Mouse (Mus musculus) stomach, embryonic 16.5 days (tissue): ENCODE measurements around the gene Gm48551. TPM values are rescaled to one million over a fixed set of nuclear protein-coding genes. Genes with fewer than 3 reads are reported as not detected.

Experiments used
- ATAC-seq: fragments of 200-750 bp; cut with Nextera tagmentation; 2 replicates; pipeline ENCODE4 v1.8.0; 2017; ENCODE audit warnings: moderate number of reproducible peaks, moderate TSS enrichment; ENCODE audit not compliant: insufficient read depth, low FRiP score
- H3K27ac ChIP-seq: fragments of 300-500 bp; sonication (generic); 2 replicates; pipeline ENCODE4 v1.5.1; 2014; ENCODE audit warnings: low read length
- H3K27me3 ChIP-seq: fragments of 300-500 bp; sonication (generic); 2 replicates; pipeline ENCODE4 v1.6.1; 2014; ENCODE audit warnings: low read length, control low read depth, mixed read lengths; ENCODE audit not compliant: control insufficient read depth, insufficient read depth
- H3K36me3 ChIP-seq: fragments of 300-500 bp; sonication (generic); 2 replicates; pipeline ENCODE4 v1.6.1; 2014; ENCODE audit warnings: low read length; ENCODE audit not compliant: control insufficient read depth, insufficient read depth
- H3K4me1 ChIP-seq: fragments of 300-500 bp; sonication (generic); 2 replicates; pipeline ENCODE4 v1.6.1; 2014; ENCODE audit warnings: low read length, control low read depth, mixed read lengths; ENCODE audit not compliant: control insufficient read depth, insufficient read depth
- H3K4me2 ChIP-seq: fragments of 300-500 bp; sonication (generic); 2 replicates; pipeline ENCODE4 v1.6.1; 2014; ENCODE audit warnings: low read depth, low read length, mixed read lengths
- H3K4me3 ChIP-seq: fragments of 300-500 bp; sonication (generic); replicated peaks from 2 replicates; pipeline ENCODE4 v1.5.1; 2014; ENCODE audit warnings: mild to moderate bottlenecking, low read length
- H3K9ac ChIP-seq: fragments of 300-500 bp; sonication (generic); 2 replicates; pipeline ENCODE4 v1.6.1; 2014; ENCODE audit warnings: low read length
- H3K9me3 ChIP-seq: fragments of 300-500 bp; sonication (generic); replicated peaks from 2 replicates; pipeline ENCODE4 v1.6.1; 2016; ENCODE audit warnings: low read length, control low read depth; ENCODE audit not compliant: control insufficient read depth
- WGBS: fragments of 180-500 bp; shearing (Covaris S2); extraction: QIAGEN DNeasy Blood & Tissue Kit; methylation state at CpG from one replicate; pipeline ENCODE4 v1.1.7; 2014; 5-methylcytosine and 5-hydroxymethylcytosine counted together
- polyA plus RNA-seq: library from polyadenylated mRNA; unstranded; fragments of >200 nt; fragmentation: Nextera tagmentation; extraction: Ambion mirVana; gene quantifications from 2 replicates; pipeline ENCODE4 v1.2.1, GENCODE M21; 2015

Gene Gm48551
- polyA plus RNA-seq, 1 experiment from 2014 or later: 3.0 TPM

DNA sequence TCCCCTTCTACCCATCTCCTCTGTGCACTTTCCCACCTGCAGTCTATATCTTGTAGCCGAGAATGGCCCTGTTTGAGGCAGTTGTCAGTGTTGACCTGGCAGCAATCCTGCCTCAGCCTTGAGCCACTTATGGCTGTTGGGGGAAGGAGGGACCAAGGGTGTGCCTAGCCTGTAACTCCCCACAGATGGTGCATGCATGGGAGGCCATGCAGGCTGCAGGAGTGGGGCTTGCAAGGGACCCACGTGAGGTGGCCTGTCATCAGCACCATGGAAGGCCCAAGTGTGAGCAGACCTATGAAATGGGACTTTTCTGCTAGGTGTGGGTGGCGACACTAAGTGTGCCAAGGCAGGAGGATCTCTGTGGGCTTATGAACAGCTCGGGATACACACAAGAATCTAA lies 19.2 kb upstream of the Gm48551 start:
- H3K9me3 ChIP-seq: no peaks in the 10 kb centered on the region
- peaks cover 52% of the 10 kb centered on the region for H3K4me1 ChIP-seq
- H3K36me3 ChIP-seq: peaks cover 27% of the 10 kb centered on the region
- ATAC-seq: no peak
- no peak overlapping the region for H3K4me2 ChIP-seq
- 43% methylated on average over 4 of the region's 4 CpGs for WGBS
- no peak overlapping the region for H3K9ac ChIP-seq
- H3K4me3 ChIP-seq: no peak overlapping the region
- peaks cover 10% of the 10 kb centered on the region; the same call in 1 of the 2 replicates for H3K27me3 ChIP-seq
- H3K27ac ChIP-seq: peak overlapping the region; percentile 31; the same call in 1 of the 2 replicates

GRCm38 (mm10) chr10:81365672-81366476 lies 18.4 kb upstream of the Gm48551 start, which contains the start of gene 4930404N11Rik:
Gene 4930404N11Rik (minus strand): TSS chr10:81365816.
- peak within 1 kb of the TSS; percentile 61 for H3K4me2 ChIP-seq
- 32% methylated on average over 12 of the region's 12 CpGs for WGBS
- H3K9me3 ChIP-seq: no peaks in the 10 kb centered on the region
- ATAC-seq: peak; percentile 15; the same call in 1 of the 2 replicates
- H3K36me3 ChIP-seq: peaks cover 35% of the 10 kb centered on the region
- peak within 1 kb of the TSS; percentile 65 for H3K9ac ChIP-seq
- H3K27ac ChIP-seq: peak within 1 kb of the TSS; percentile 31
- H3K4me3 ChIP-seq: peak within 1 kb of the TSS; percentile 37
- H3K27me3 ChIP-seq: peaks cover 10% of the 10 kb centered on the region; the same call in 1 of the 2 replicates
- H3K4me1 ChIP-seq: peaks cover 48% of the 10 kb centered on the region

DNA sequence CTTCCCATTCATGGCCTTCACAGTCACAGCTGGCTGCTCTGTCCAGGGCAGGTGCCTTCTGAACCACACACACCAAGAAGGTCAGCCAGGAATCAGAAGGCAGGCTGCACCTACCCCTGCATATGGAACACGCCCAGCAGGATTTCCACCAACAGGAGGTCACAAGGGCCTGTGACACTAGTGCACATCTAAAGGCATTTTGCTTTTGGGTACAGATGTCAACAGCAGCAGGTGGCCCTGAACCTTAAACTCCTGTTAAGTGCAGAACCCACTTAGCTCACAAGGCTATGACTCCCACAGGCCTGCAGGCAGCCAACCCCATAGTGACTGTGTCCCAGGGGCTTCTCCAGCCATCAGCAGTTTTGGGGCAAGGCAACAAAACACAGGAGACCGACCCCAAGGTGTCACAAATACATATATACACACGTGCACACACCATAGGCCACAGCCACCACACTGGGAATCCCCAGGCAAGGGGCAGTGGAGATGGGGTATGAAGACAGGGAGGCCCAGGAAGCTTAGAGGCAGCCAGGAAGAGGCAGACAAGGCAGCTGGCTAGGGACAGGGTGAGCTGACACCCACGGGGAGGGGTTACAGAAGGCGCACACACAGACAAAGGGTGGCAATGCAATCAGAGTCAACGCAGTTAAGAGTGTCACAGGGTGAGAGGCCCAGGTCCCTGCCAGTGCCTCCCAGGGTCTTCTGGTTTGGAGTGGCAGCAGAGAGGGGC lies 17.6 kb upstream of the Gm48551 start:
- peak overlapping the region; percentile 31 for H3K27ac ChIP-seq
- H3K4me1 ChIP-seq: peaks cover 41% of the 10 kb centered on the region
- 73% methylated on average over 6 of the region's 6 CpGs for WGBS
- no peak for ATAC-seq
- no peak overlapping the region for H3K9ac ChIP-seq
- no peaks in the 10 kb centered on the region for H3K9me3 ChIP-seq
- H3K4me3 ChIP-seq: no peak overlapping the region
- H3K36me3 ChIP-seq: peaks cover 40% of the 10 kb centered on the region
- H3K27me3 ChIP-seq: peaks cover 10% of the 10 kb centered on the region; the same call in 1 of the 2 replicates
- no peak overlapping the region for H3K4me2 ChIP-seq

GRCm38 (mm10) chr10:81367207-81367495 lies 17.1 kb upstream of the Gm48551 start:
- Histone ChIP-seq H3K9me3 (no peaks in the 10 kb centered on the region), H3K4me1 (peaks cover 36% of the 10 kb centered on the region), H3K27me3 (peaks cover 10% of the 10 kb centered on the region; the same call in 1 of the 2 replicates), H3K9ac (no peak overlapping the region), H3K4me3 (no peak overlapping the region), H3K4me2 (no peak overlapping the region), H3K36me3 (peaks cover 42% of the 10 kb centered on the region), H3K27ac (no peak overlapping the region)
- WGBS: 92% methylated on average over 6 of the region's 6 CpGs
- no peak for ATAC-seq

DNA sequence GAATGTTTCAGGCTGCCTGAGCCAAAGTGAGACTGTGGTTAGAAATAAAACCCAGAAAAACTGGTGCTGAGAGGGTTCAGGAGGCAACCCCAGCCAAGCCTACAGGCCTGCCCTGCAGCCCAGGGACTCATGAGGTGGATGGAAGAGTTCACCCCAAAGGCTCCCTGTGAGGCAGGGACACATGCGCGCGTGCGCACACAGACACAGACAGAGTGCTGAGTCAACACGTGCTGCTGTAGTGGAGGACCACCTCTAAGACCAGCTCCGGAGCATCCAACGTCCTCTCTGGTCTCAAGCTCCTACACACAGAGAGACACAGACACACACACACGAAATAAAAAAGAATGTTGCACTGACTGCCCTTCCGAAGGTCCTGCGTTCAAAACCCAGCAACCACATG lies 8.9 kb upstream of the Gm48551 start:
- peaks cover 22% of the 10 kb centered on the region; the same call in 1 of the 2 replicates for H3K36me3 ChIP-seq
- no peak overlapping the region for H3K9ac ChIP-seq
- ATAC-seq: no peak
- no peak overlapping the region for H3K27ac ChIP-seq
- no peaks in the 10 kb centered on the region for H3K9me3 ChIP-seq
- 95% methylated on average over 10 of the region's 10 CpGs for WGBS
- H3K4me2 ChIP-seq: no peak overlapping the region
- H3K4me1 ChIP-seq: peaks cover 26% of the 10 kb centered on the region
- no peak overlapping the region for H3K4me3 ChIP-seq
- no peaks in the 10 kb centered on the region for H3K27me3 ChIP-seq

- H3K36me3 ChIP-seq: peaks cover 8% of the 10 kb centered on the region; the same call in 1 of the 2 replicates
- H3K27me3 ChIP-seq: no peaks in the 10 kb centered on the region
- H3K4me2 ChIP-seq: peak overlapping the region; percentile 74
- H3K9ac ChIP-seq: peak overlapping the region; percentile 95
- peaks cover 26% of the 10 kb centered on the region for H3K4me1 ChIP-seq
- ATAC-seq: no peak
- H3K9me3 ChIP-seq: no peaks in the 10 kb centered on the region
- H3K4me3 ChIP-seq: peak overlapping the region; percentile 88
- 30% methylated on average over 6 of the region's 6 CpGs for WGBS
- peak overlapping the region; percentile 67 for H3K27ac ChIP-seq
Observed at GRCm38 (mm10) chr10:81376561-81377361, 7.5 kb upstream of the Gm48551 start.

- H3K9me3 ChIP-seq: no peaks in the 10 kb centered on the region
- H3K36me3 ChIP-seq: peaks cover 8% of the 10 kb centered on the region; the same call in 1 of the 2 replicates
- no peaks in the 10 kb centered on the region for H3K27me3 ChIP-seq
- peak overlapping the region; percentile 67 for H3K27ac ChIP-seq
- no peak for ATAC-seq
- WGBS: 30% methylated on average over 2 of the region's 2 CpGs
- peak overlapping the region; percentile 88 for H3K4me3 ChIP-seq
- peak overlapping the region; percentile 95 for H3K9ac ChIP-seq
- peak overlapping the region; percentile 74 for H3K4me2 ChIP-seq
- peaks cover 26% of the 10 kb centered on the region for H3K4me1 ChIP-seq
Observed at GRCm38 (mm10) chr10:81377362-81377664, 7.0 kb upstream of the Gm48551 start.

GRCm38 (mm10) chr10:81377793-81378552 lies 6.3 kb upstream of the Gm48551 start, which contains the start of gene Fzr1:
Gene Fzr1 (minus strand): TSS chr10:81378516.
- peak within 1 kb of the TSS; percentile 88 for H3K4me3 ChIP-seq
- peak within 1 kb of the TSS; percentile 84 for H3K27ac ChIP-seq
- no peaks in the 10 kb centered on the region for H3K27me3 ChIP-seq
- peaks cover 26% of the 10 kb centered on the region for H3K4me1 ChIP-seq
- no peaks in the 10 kb centered on the region for H3K9me3 ChIP-seq
- ATAC-seq: peak; percentile 8; the same call in 1 of the 2 replicates
- under 1% methylated on average over 55 of the region's 59 CpGs for WGBS
- H3K36me3 ChIP-seq: peaks cover 8% of the 10 kb centered on the region; the same call in 1 of the 2 replicates
- H3K4me2 ChIP-seq: peak within 1 kb of the TSS; percentile 75
- peak within 1 kb of the TSS; percentile 95 for H3K9ac ChIP-seq
